ENCODE assay signal across 1 mouse cellular context in genomic region chr9:108517253-108517930, GRCm38 (mm10).
TF ChIP-seq lines count a peak whose summit lies in the region.

No protein-coding gene starts in this region.

TF ChIP-seq in CH12.LX, 34 proteins besides CTCF, POLR2A, EP300 and RAD21:
- TF ChIP-seq NELFE (IDR thresholded peaks at IDR 0.05; ENCODE audit: low read depth, low read length): no peak
- TF ChIP-seq MYC (IDR thresholded peaks at IDR 0.05; ENCODE audit: low read depth, low read length): no peak
- TF ChIP-seq POLR2AphosphoS2 (IDR thresholded peaks at IDR 0.05; ENCODE audit: low read depth, low read length): no peak
- peak; percentile 26 for TF ChIP-seq UBTF (IDR thresholded peaks at IDR 0.05; ENCODE audit: low read depth, low read length)
- TF ChIP-seq NRF1 (IDR thresholded peaks at IDR 0.05; ENCODE audit: low read depth, low read length): peak; percentile 71
- no peak for TF ChIP-seq PAX5 (IDR thresholded peaks at IDR 0.05; ENCODE audit: low read length)
- no peak for TF ChIP-seq JUN (IDR thresholded peaks at IDR 0.05; ENCODE audit: insufficient read depth, low read depth, low read length)
- TF ChIP-seq ZNF384 (IDR thresholded peaks at IDR 0.05; ENCODE audit: low read depth, low read length): peak; percentile 94
- TF ChIP-seq SIN3A (IDR thresholded peaks at IDR 0.05; ENCODE audit: low read length): no peak; the same call in 1 of the 2 replicates
- 0 out of 2 replicates have a peak, but pooled peaks have one; percentile 11 for TF ChIP-seq MAX (IDR thresholded peaks at IDR 0.05; ENCODE audit: low read length)
- TF ChIP-seq IRF4 (IDR thresholded peaks at IDR 0.05; ENCODE audit: low read depth, low read length): no peak
- TF ChIP-seq TBP (conservative IDR thresholded peaks at IDR 0.05; ENCODE audit: low read depth, low read length): no peak
- no peak for TF ChIP-seq ZMIZ1 (IDR thresholded peaks at IDR 0.05; ENCODE audit: low read depth, low read length)
- no peak for TF ChIP-seq CHD1 (IDR thresholded peaks at IDR 0.05; ENCODE audit: low read depth, low read length)
- no peak for TF ChIP-seq HCFC1 (IDR thresholded peaks at IDR 0.05; ENCODE audit: low read depth, low read length)
- TF ChIP-seq CHD2 (IDR thresholded peaks at IDR 0.05; ENCODE audit: low read length): no peak
- TF ChIP-seq MAFK (IDR thresholded peaks at IDR 0.05; ENCODE audit: insufficient replicate concordance, low read length): no peak
- TF ChIP-seq ZKSCAN1 (IDR thresholded peaks at IDR 0.05; ENCODE audit: borderline replicate concordance, low read depth, low read length): no peak
- TF ChIP-seq GABPA (IDR thresholded peaks at IDR 0.05; ENCODE audit: insufficient replicate concordance, low read depth, low read length): no peak
- no peak for TF ChIP-seq MXI1 (IDR thresholded peaks at IDR 0.05; ENCODE audit: low read depth, low read length)
- peak; percentile 6; the same call in 1 of the 2 replicates for TF ChIP-seq TCF12 (IDR thresholded peaks at IDR 0.05; ENCODE audit: low read depth, low read length)
- TF ChIP-seq BHLHE40 (IDR thresholded peaks at IDR 0.05; ENCODE audit: low read depth, low read length): peak; percentile 24; the same call in 1 of the 2 replicates
- TF ChIP-seq ETS1 (conservative IDR thresholded peaks at IDR 0.05; ENCODE audit: low read depth, low read length): no peak
- no peak for TF ChIP-seq KAT2A (IDR thresholded peaks at IDR 0.05; ENCODE audit: insufficient replicate concordance, low read length)
- TF ChIP-seq SMC3 (IDR thresholded peaks at IDR 0.05; ENCODE audit: low read depth, low read length): no peak
- TF ChIP-seq E2F4 (IDR thresholded peaks at IDR 0.05; ENCODE audit: insufficient replicate concordance, low read depth, low read length): no peak
- TF ChIP-seq USF1 (IDR thresholded peaks at IDR 0.05; ENCODE audit: low read depth, low read length): no peak
- no peak; the same call in 1 of the 2 replicates for TF ChIP-seq ELF1 (IDR thresholded peaks at IDR 0.05; ENCODE audit: low read depth, low read length)
- no peak for TF ChIP-seq USF2 (conservative IDR thresholded peaks at IDR 0.05; ENCODE audit: low read depth, low read length)
- no peak for TF ChIP-seq ZC3H11A (IDR thresholded peaks at IDR 0.05; ENCODE audit: low read depth, low read length)
- no peak for TF ChIP-seq JUND (conservative IDR thresholded peaks at IDR 0.05; ENCODE audit: low read depth, low read length)
- TF ChIP-seq RCOR1 (conservative IDR thresholded peaks at IDR 0.05; ENCODE audit: low read depth, low read length): no peak
- TF ChIP-seq MEF2A (IDR thresholded peaks at IDR 0.05; ENCODE audit: borderline replicate concordance, low read depth, low read length): 0 out of 2 replicates have a peak, but pooled peaks have one; percentile 17
- no peak; the same call in 1 of the 2 replicates for TF ChIP-seq MAZ (IDR thresholded peaks at IDR 0.05; ENCODE audit: low read depth, low read length)
TF ChIP-seq in CH12.LX: peak in this region for 7.
